Mouse (Mus musculus) T-helper 2 cell (primary cell): ENCODE measurements around the gene Wnk3.
"Not testable (repeated sequence)": the region's sequence is repeated elsewhere in the genome, so short reads cannot be mapped to it uniquely, and the experiment has no call there.

Experiments used
- in situ Hi-C: fragments of 300-600 bp; cut with MboI, MseI; formaldehyde crosslinking; loops from one replicate; pipeline ENCODE4 v1.15.1; 2025; ENCODE audit warnings: high pct_unique_total_duplicates

Wnk3 gene

DNA sequence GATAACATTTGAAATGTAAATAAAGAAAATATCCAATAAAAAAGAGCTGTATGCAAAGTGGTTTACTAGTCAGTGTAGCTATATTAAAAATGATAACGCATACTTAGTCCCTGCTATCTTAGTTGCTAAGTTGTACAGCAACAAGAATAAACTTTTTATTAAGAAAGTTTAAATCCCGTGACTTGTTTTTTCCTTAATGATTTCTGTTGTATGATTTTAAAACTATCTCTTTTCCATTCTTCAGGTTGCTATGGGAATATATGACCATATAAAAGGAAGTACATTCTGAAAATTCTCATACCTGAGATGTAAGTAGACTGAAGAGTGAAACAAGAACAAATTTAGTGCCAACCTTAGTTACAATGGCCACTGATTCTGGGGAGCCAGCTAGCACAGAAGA, at the start of gene Wnk3:
TSS of gene Wnk3 (plus strand) at position 301 of the 400 bp plus-strand sequence.
- in situ Hi-C loops: no loop called here

GRCm38 (mm10) chrX:151158414-151158813, 39.5 kb upstream of the Wnk3 start:
- in situ Hi-C loops: no loop called here

GRCm38 (mm10) chrX:151168438-151169131, 29.3 kb upstream of the Wnk3 start:
- in situ Hi-C loops: no loop called here

GRCm38 (mm10) chrX:151169261-151169961, 28.5 kb upstream of the Wnk3 start:
- in situ Hi-C loops: no loop called here

DNA sequence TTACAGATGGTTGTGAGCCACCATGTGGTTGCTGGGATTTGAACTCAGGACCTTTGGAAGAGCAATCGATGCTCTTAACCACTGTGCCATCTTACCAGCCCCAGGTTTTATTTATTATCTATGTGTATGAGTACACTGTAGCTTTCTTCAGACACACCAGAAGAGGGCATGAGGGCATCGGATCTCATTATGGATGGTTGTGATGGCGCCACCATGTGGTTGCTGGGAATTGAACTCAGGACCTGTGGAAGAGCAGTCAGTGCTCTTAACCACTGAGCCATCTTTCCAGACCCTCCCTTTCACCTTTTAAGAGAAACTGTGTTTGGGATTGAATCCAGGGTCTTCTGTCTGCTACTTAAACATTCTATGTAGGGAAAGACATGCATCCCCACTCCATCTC, 24.7 kb upstream of the Wnk3 start:
- in situ Hi-C loops: not testable (repeated sequence)

DNA sequence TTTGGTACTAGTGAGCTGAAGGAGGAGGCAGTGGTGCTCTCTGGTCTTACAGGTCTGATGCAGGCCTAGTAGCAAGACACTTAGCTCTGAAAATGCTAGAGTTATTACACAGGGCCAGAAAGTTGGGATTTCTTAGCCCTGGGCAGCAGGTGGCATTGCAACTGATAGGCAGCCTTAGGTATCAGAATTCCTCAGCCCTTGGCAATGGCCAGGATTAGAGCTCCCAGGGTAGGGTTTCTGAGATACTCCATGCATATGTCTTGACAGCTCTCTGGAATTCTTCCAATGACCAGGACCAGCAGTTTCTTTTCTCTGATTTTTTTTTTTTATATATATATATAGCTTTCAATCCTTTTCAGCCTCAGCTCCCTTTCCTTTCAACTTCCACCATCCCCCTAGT, 100.5 kb downstream of the Wnk3 start:
- in situ Hi-C loops: no loop called here

DNA sequence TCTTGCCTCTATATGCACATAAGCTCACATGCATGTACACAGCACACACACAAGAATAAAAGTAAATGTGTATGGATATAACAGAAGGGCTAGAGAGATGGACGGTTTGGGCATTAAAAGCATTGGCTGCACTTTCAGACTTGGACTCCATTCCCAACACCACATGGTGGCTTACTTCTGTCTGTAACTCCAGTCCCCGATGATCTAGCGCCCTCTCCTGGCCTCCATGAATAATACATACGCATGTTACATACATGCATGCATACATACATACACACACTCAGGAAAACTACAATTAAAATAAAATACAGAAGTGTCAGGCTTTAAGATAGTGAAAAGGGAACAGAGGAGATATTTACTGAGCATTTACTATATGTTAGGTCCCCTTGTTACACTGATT, 115.9 kb downstream of the Wnk3 start:
- in situ Hi-C loops: no loop called here

DNA sequence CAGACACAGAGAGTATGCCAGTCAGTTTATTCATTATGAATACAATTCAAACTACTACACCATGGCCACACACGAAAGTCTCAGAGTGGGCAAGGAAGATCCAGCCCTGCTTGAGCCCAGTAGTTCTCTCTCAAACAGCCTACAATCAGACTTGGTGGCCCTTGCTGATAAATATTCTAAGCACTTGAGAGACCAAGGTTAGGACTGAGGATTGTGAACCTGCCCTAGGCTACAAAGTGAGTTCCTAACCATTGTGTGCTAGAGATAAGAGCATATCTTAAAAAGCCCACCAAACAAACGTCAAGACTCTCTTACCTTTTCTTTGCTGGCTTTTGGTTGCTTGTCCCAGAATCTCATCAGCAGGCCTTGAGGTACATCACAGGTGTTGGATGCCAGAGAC, 135.7 kb downstream of the Wnk3 start:
- in situ Hi-C loops: no loop called here

DNA sequence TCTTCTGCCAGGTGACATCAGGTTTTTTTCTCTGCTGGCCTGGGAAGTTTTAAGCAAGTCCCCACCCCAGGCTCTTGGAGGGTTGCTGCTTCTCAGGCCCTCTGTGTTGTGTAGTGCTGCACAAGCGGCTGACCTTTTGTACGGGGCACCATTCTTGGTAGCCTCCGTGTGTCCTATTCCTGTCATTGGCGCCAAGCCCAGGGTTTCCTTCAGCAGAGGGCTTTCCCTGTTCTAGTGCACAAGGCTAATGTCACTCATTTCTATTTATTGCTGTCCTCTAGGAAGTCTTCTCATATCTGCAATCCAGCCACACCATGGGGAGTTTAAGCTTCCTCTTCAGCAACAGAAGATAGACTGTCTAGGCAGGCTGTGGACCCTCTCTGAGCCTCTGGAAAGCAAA, 139.9 kb downstream of the Wnk3 start:
- in situ Hi-C loops: no loop called here

- in situ Hi-C loops: no loop called here
These were observed 146.1 kb downstream of the Wnk3 start, which contains the start of gene Fam120c for GRCm38 (mm10) chrX:151343761-151344500. TSS of gene Fam120c (plus strand) at chrX:151344175.

GRCm38 (mm10) chrX:151344501-151344984, 146.7 kb downstream of the Wnk3 start:
- in situ Hi-C loops: no loop called here

DNA sequence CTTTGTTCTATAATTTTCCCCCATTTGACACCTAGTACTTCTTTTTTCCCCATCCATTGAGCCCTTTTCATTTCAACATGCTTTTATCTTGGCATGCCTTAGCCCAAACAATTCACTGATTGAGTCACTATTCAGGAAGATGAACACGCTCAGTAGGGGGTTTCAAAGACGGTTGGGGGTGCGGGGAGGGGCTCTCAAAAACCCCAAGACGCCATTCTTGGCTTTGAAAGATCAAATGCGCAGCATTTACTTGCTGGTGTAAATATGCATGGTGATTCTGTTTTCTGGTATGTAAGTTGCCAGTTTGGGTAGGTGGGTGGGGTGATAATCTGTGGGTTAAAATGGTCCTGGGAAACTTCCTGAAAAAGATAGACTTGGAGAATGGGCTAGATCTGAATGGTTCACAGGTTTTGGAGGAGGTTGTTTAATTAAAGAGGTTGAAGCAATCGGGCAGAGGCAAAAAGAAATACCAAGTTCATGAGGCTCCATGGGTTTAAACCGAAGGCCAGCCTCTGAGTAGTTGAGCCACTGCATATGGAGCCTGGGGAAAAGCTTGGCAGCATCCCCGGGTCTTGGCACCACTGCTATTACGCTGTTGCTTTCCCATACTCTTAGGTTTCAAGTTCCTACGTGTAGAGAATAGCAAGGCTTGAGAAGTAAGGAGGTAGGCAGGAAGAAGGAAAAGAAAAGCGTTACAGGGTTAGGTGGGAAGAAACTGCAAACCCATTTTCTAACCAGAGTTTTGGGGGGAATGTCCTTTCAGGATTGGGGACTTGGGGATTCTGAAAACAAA, 147.7 kb downstream of the Wnk3 start:
- in situ Hi-C loops: no loop called here

DNA sequence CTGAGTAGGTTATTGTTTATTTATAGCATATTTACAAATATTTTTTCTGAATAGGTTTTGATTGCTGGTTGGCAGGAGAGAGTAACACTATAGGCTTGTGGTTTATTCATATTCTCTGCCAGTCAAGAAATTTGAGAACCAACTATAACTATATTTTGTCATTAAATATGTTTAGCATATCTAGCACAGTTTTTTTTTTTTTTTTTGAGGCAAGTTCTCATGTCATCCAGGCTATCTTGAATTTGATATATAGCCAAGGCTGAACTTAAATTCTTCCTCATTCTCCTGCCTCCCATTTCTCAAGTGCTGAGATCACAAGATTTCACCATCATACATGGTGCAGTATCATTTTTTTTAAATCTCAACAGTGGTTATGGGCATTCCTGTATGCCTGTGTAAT, 149.4 kb downstream of the Wnk3 start:
- in situ Hi-C loops: no loop called here

DNA sequence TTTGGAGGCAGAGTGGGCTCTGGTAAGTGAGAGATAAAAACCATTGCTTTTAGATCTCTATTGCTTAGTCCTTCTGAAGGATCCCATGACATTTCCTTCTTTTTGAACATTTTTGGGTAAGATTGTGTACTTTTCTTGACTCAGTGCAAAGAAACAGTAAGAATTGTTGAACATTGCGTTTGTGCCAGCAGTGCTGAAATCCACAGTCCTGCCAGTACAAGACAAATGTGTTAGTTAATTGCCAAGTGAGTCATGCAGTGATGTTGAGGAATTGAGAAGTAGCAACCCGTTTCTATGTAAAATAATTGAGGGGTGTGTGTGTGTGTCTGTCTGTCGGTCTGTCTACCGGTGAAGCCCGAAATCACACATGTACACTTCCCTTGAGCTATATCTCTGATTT, 151.4 kb downstream of the Wnk3 start:
- in situ Hi-C loops: no loop called here
